Mouse (Mus musculus) ovary, postnatal 10 days (tissue): Measurements from ENCODE around the gene Hsd17b11.
"Not testable (repeated sequence)": the region's sequence is repeated elsewhere in the genome, so short reads cannot be mapped to it uniquely, and the experiment has no call there.

Experiments
- DNase-seq: peaks from one replicate; pipeline ENCODE4 v3.0.0; 2022; ENCODE audit warnings: low spot score

The Hsd17b11 gene

GRCm38 (mm10) chr5:103980705-103981560 is 40.8 kb downstream of the Hsd17b11 start:
- no peak for DNase-seq

GRCm38 (mm10) chr5:103977907-103978570 is 43.7 kb downstream of the Hsd17b11 start:
- DNase-seq = no peak

- DNase-seq = no peak
Observed at GRCm38 (mm10) chr5:103977297-103977696, 44.4 kb downstream of the Hsd17b11 start, which contains the start of gene Hsd17b13. TSS of gene Hsd17b13 (minus strand) at chr5:103977410.

DNA sequence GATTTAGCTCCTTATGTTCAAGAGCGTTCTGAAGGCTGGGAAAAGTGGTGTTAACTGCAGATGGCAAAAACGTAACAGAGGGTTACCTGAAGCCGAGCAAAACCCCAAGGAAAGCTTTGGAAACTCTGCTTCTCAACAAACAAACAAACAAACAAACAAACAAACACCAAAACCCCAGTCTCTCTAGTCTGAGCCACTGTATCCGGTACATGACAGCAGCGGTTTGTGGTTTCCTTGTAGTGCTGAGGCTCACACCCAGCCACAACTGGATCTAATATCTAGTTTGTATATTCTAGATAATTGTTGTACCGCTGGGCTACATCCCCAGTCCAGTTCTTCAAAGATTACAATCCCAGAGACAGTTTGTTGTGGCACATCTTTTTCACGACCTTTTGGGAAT is 46.0 kb downstream of the Hsd17b11 start:
- DNase-seq = no peak

- DNase-seq = no peak
Observed at GRCm38 (mm10) chr5:103972801-103973200, 48.9 kb downstream of the Hsd17b11 start.

- DNase-seq = no peak
Observed at GRCm38 (mm10) chr5:103972379-103972778, 49.3 kb downstream of the Hsd17b11 start.

DNA sequence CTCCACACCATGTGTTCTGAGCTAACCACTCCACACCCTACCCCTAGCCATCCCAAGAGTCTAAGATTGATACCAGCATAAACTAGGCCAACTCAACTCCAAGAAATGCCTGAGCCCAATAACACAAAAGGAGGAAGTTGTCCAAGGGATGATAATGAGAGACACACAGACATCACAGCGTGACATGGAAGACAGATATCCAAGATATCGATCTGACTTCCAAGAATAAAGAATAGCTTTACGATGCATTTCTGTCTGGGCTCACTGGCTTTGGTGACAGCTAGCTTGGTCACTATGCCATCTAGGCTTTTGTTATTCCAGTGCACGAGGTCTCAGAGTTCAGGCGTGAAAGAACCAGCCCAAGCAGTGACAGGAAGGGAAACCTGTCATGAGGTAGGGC is 50.7 kb downstream of the Hsd17b11 start:
- DNase-seq = no peak

DNA sequence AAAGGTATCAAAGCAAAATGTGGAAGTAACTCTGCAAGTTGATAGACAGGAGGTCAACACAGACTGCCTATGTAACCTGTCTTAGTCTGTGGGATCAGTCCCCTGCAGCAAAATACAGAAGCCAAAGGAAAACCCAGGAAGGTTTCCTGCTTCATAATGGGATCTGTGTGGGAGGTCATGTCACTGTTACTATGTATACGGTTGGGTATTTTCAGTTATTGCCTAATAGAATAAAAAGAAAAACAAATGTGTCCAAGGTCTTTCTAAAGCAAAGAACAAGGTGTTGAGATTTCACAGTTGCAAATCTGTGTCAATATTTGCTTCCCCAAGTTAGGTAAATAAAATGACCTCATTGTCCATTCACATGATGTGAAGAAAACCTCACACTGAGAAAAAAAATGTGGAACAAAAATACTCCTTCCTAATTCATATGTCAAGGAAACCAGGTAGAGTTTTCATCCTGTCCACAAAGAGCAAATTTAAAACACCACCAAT is 58.7 kb downstream of the Hsd17b11 start:
- no peak for DNase-seq

DNA sequence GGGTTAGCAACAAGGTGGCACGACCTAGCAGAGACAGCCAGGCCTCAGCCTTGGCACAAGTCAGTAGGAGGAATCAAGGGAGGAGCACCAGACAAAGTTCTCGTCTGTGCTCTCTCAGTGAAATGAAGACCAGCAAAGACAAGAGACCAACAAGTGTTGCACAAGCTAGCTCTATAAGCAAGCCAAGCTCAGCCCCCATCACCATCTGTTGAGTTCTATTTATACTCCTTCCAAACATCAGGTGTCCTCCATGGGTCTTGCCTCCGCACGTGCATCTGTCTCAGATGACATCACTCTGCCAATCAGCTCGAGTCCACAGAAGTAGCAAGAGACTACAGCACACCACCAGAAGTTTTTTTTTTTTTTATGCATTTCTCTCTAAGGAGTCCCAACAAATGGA is 67.1 kb downstream of the Hsd17b11 start:
- no peak for DNase-seq

GRCm38 (mm10) chr5:103953135-103954083 is 68.3 kb downstream of the Hsd17b11 start:
- no peak for DNase-seq

- not testable (repeated sequence) for DNase-seq
Observed at GRCm38 (mm10) chr5:103950138-103950537, 71.6 kb downstream of the Hsd17b11 start.

GRCm38 (mm10) chr5:103943183-103943582 is 78.5 kb downstream of the Hsd17b11 start:
- DNase-seq = no peak

DNA sequence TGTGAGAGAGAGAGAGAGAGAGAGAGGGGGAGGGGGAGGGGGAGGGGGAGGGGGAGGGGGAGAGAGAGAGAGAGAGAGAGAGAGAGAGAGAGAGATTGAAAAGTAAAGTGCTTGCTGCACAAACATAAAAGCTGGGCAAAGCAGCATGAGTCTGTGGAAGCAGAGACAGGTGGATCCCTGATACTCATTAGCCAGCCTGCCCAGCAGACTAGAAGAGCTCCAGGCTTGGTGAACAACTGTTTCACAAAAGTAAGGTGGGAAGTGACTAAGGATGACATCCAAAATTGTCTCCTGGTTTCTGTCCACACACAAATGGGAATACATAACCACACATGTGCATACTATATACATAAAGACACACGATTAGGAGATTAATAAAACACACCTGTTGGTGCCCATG is 81.9 kb downstream of the Hsd17b11 start:
- no peak for DNase-seq
